Mouse (Mus musculus) limb, embryonic 13.5 days (tissue): ENCODE measurements at regions not wholly inside any gene's neighbourhood (a gene's known extent, or its start where the extent isn't known, plus 50 kb on each side); places are given as distances from the start of the nearest gene placed in this dataset.

Experiments used
- ATAC-seq: fragments of 200-750 bp; cut with Nextera tagmentation; 2 replicates; pipeline ENCODE4 v1.8.0; 2017; ENCODE audit warnings: low read depth, moderate number of reproducible peaks, moderate TSS enrichment; ENCODE audit not compliant: low FRiP score
- H3K27ac ChIP-seq: fragments of 300-500 bp; sonication (generic); 2 replicates; pipeline ENCODE4 v1.5.1; 2015; ENCODE audit warnings: inconsistent platforms, mild to moderate bottlenecking, moderate library complexity
- H3K27me3 ChIP-seq: fragments of 300-500 bp; sonication (generic); 2 replicates; pipeline ENCODE4 v1.6.1; 2015; ENCODE audit warnings: mild to moderate bottlenecking, inconsistent platforms
- H3K36me3 ChIP-seq: fragments of 300-500 bp; sonication (generic); 2 replicates; pipeline ENCODE4 v1.6.1; 2015; ENCODE audit warnings: inconsistent platforms, mild to moderate bottlenecking, moderate library complexity
- H3K4me1 ChIP-seq: fragments of 300-500 bp; sonication (generic); 2 replicates; pipeline ENCODE4 v1.6.1; 2015; ENCODE audit warnings: inconsistent platforms
- H3K4me2 ChIP-seq: fragments of 300-500 bp; sonication (generic); replicated peaks from 2 replicates; pipeline ENCODE4 v1.6.1; 2015; ENCODE audit warnings: inconsistent platforms, mild to moderate bottlenecking, moderate library complexity
- H3K4me3 ChIP-seq: fragments of 300-500 bp; sonication (generic); 2 replicates; pipeline ENCODE4 v1.5.1; 2015; ENCODE audit warnings: moderate library complexity, mild to moderate bottlenecking, inconsistent platforms
- H3K9ac ChIP-seq: fragments of 300-500 bp; sonication (generic); 2 replicates; pipeline ENCODE4 v1.6.1; 2015; ENCODE audit warnings: mild to moderate bottlenecking, inconsistent platforms
- H3K9me3 ChIP-seq: fragments of 300-500 bp; sonication (generic); 2 replicates; pipeline ENCODE4 v1.6.1; 2016; ENCODE audit warnings: inconsistent platforms
- WGBS: fragments of 180-500 bp; shearing (Covaris S2); methylation state at CpG from one replicate; pipeline ENCODE4 v1.1.7; 2015; 5-methylcytosine and 5-hydroxymethylcytosine counted together

DNA sequence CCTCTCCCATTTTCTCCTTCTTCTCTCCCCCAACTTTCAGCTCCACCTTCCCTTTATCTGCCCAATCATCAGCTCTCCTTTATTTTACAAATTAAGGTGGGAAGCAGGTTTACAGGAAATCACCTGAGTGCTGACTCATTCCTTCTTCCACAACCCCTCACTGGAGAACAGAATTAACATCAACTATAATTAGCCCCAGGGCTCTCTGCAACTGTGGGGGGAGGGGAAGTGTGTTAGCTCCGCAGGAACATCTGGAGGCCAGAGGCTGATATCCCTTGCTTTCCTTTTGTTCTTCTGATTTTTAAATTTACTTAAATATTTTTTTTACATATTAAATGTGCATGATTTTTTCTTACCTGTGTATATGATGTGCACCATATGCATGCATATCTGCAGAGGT, 459.4 kb upstream of the 3110018I06Rik start:
- H3K27ac ChIP-seq: no peak overlapping the region
- no peak for ATAC-seq
- H3K4me1 ChIP-seq: peaks cover 18% of the 10 kb centered on the region
- H3K27me3 ChIP-seq: peaks cover 20% of the 10 kb centered on the region
- H3K36me3 ChIP-seq: no peaks in the 10 kb centered on the region
- H3K4me2 ChIP-seq: no peak overlapping the region
- WGBS: 8% methylated on average over 1 of the region's 1 CpGs
- no peak overlapping the region for H3K9ac ChIP-seq
- no peak overlapping the region for H3K4me3 ChIP-seq
- no peaks in the 10 kb centered on the region for H3K9me3 ChIP-seq

DNA sequence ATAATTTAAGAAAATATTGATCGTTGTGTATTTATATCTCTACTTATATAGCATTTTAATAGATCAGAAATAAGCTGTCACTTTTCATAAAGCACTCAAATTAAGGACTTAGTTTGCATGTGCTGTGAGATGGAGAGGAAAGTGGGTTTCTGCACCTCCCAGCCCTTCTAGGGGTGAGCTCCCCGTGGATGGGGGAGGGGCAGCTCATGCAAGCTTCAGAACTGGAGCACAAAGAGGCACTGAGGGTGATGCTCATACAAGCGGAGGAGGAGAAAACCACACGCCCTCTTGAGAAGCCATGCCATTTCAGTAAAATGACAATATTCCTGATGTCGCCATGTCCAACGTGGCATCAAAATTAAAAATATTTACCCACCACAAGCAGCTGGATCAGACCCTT, 452.1 kb upstream of the 3110018I06Rik start:
- Histone ChIP-seq H3K27ac (no peak overlapping the region), H3K36me3 (no peaks in the 10 kb centered on the region), H3K4me3 (no peak overlapping the region), H3K9ac (no peak overlapping the region), H3K4me2 (no peak overlapping the region), H3K4me1 (no peaks in the 10 kb centered on the region), H3K9me3 (no peaks in the 10 kb centered on the region), H3K27me3 (peaks cover 5% of the 10 kb centered on the region; the same call in 1 of the 2 replicates)
- 63% methylated on average over 6 of the region's 6 CpGs for WGBS
- no peak for ATAC-seq

DNA sequence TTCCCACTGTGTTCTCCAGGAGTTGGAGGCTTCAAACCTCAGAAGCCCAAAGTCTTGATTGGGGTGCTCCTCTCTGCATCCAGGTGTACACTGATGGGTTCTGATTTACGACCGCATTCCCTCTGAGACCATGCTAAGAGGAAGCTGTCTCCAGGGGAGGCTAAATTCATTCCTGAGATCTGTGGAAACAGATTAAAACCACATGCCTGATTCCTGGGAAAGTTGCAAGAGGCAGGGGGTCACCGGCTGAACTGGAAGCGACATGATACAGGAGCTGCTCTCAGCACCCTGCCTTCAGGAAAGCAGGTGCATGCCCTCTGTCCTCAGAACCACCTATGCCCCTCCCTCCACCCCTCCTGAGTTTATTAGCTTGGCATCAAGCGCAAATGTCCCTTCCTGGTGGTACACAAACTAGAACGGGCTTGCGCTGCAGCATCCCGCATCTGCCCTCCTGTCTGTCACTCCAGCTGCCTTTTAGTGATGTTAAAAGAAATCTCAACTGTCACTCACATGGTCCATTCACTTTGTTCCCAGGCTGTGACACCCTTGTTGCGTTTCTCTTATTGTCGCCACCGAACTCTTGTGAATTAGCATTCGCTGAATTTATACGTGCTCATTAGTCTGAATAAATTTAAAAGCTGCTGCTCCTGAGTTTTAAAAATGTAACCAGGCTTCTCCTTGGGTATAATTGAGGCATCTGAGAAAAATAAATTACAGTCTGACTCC, 446.3 kb upstream of the 3110018I06Rik start:
- WGBS: 28% methylated on average over 13 of the region's 13 CpGs
- Histone ChIP-seq H3K36me3 (no peaks in the 10 kb centered on the region), H3K4me2 (no peak overlapping the region), H3K27me3 (peaks cover 2% of the 10 kb centered on the region; the same call in 1 of the 2 replicates), H3K9me3 (no peaks in the 10 kb centered on the region), H3K4me3 (no peak overlapping the region), H3K9ac (no peak overlapping the region), H3K27ac (no peak overlapping the region), H3K4me1 (peaks cover 13% of the 10 kb centered on the region)
- ATAC-seq: no peak

DNA sequence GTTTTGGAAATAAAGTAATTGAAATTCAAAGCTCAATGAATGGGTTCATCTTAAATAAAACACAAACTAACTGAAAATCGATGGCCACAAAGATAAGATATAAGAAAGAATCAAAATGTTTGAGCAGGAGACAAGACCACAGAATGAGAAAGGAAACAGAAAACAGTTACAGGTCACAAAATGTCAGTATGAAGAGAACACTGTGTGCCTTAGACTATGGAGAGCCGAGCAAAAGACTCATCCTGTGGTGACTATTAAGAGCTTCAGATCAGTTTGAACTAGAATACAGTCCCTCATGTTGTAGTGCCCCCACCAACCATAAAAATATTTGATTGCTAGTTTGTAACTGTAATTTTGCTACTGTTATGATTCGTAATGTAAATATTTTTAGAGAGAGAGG, 441.9 kb upstream of the 3110018I06Rik start:
- peaks cover 3% of the 10 kb centered on the region; the same call in 1 of the 2 replicates for H3K27me3 ChIP-seq
- no peak overlapping the region for H3K9ac ChIP-seq
- WGBS: 86% methylated on average over 3 of the region's 3 CpGs
- no peaks in the 10 kb centered on the region for H3K36me3 ChIP-seq
- H3K4me1 ChIP-seq: peaks cover 12% of the 10 kb centered on the region
- ATAC-seq: no peak
- H3K27ac ChIP-seq: no peak overlapping the region
- H3K9me3 ChIP-seq: no peaks in the 10 kb centered on the region
- no peak overlapping the region for H3K4me2 ChIP-seq
- no peak overlapping the region for H3K4me3 ChIP-seq

GRCm38 (mm10) chr12:107047059-107047531, 441.3 kb upstream of the 3110018I06Rik start:
- Histone ChIP-seq H3K4me1 (peaks cover 6% of the 10 kb centered on the region), H3K9me3 (no peaks in the 10 kb centered on the region), H3K36me3 (no peaks in the 10 kb centered on the region), H3K4me3 (no peak overlapping the region), H3K4me2 (no peak overlapping the region), H3K27me3 (peaks cover 7% of the 10 kb centered on the region), H3K27ac (no peak overlapping the region), H3K9ac (no peak overlapping the region)
- ATAC-seq: no peak
- 75% methylated on average over 13 of the region's 13 CpGs for WGBS

- WGBS: 76% methylated on average over 7 of the region's 7 CpGs
- H3K36me3 ChIP-seq: no peaks in the 10 kb centered on the region
- H3K9ac ChIP-seq: no peak overlapping the region
- no peaks in the 10 kb centered on the region for H3K4me1 ChIP-seq
- ATAC-seq: no peak
- no peak overlapping the region for H3K4me3 ChIP-seq
- no peak overlapping the region for H3K4me2 ChIP-seq
- no peaks in the 10 kb centered on the region for H3K9me3 ChIP-seq
- H3K27me3 ChIP-seq: peaks cover 8% of the 10 kb centered on the region
- no peak overlapping the region for H3K27ac ChIP-seq
Observed at GRCm38 (mm10) chr12:107050891-107051635, 437.4 kb upstream of the 3110018I06Rik start.

DNA sequence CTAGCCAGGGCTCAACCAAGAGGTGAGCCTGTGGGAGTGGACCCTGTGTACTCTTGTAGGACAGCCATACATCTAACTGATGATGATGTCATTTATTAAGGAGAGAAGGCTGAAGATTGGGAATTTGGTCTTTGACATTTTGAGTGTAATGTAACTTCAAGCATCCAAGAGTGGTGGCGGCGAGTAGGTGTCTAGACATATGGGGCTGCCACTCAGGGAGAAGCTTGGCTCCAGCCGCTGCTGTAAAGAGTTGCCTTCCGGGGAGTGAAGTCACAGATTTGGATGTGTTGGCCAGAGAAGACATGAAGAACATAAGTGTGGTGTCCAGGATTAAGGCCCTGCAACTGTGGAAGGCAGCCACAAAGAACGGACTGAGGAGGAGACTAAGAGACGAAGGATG, 436.3 kb upstream of the 3110018I06Rik start:
- H3K27ac ChIP-seq: no peak overlapping the region
- no peaks in the 10 kb centered on the region for H3K4me1 ChIP-seq
- no peak overlapping the region for H3K4me2 ChIP-seq
- H3K9me3 ChIP-seq: no peaks in the 10 kb centered on the region
- no peaks in the 10 kb centered on the region for H3K36me3 ChIP-seq
- no peak overlapping the region for H3K9ac ChIP-seq
- no peak overlapping the region for H3K4me3 ChIP-seq
- H3K27me3 ChIP-seq: peaks cover 6% of the 10 kb centered on the region
- ATAC-seq: no peak
- WGBS: 95% methylated on average over 6 of the region's 6 CpGs

DNA sequence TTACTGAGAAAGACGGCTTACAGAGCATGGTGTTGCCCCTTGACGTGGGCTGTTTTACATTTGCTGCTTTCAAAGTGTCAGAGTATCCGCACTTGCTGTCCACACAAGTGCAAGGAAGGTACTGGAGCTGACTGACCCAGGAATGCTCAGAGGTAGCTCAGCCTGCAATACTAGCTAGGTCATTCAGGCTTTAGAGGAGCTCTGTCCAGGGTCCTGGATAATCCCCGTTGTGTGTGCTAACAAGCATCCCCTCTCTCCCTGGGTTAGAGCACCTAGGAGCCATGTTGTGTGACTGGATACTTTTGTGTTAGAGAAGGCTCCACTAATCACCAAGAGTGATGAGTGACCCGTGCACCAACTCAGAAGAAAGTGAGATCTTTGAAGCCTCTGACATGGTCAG, 431.9 kb upstream of the 3110018I06Rik start:
- no peak for ATAC-seq
- Histone ChIP-seq H3K36me3 (no peaks in the 10 kb centered on the region), H3K4me2 (no peak overlapping the region), H3K27ac (no peak overlapping the region), H3K4me1 (no peaks in the 10 kb centered on the region), H3K27me3 (peaks cover 5% of the 10 kb centered on the region; the same call in 1 of the 2 replicates), H3K4me3 (no peak overlapping the region), H3K9ac (no peak overlapping the region), H3K9me3 (no peaks in the 10 kb centered on the region)
- 24% methylated on average over 5 of the region's 5 CpGs for WGBS

DNA sequence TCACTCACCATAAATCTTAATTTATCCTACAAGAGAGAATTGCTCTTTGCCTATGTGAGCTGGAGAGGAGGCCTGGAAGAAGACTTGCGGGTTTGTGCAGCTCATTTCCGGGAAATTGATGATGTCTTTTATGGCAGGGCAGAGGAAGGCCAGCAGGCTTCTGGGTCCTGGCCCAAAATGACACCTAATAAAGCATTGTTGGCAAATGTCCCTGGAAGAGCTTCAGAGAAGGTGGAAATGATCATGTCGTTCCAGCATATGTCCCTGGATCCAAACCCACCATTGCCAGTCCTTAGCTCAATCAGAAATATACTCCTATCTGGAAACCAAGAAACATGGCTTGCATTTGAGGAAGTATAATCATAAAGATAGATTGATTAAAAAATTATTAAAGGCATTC, 427.9 kb upstream of the 3110018I06Rik start:
- Histone ChIP-seq H3K27ac (no peak overlapping the region), H3K4me1 (no peaks in the 10 kb centered on the region), H3K9me3 (0 out of 2 replicates have a peak, but pooled peaks cover 6% of the 10 kb centered on the region), H3K27me3 (no peaks in the 10 kb centered on the region), H3K4me2 (no peak overlapping the region), H3K9ac (no peak overlapping the region), H3K36me3 (no peaks in the 10 kb centered on the region), H3K4me3 (no peak overlapping the region)
- no peak for ATAC-seq
- WGBS: 30% methylated on average over 3 of the region's 3 CpGs

DNA sequence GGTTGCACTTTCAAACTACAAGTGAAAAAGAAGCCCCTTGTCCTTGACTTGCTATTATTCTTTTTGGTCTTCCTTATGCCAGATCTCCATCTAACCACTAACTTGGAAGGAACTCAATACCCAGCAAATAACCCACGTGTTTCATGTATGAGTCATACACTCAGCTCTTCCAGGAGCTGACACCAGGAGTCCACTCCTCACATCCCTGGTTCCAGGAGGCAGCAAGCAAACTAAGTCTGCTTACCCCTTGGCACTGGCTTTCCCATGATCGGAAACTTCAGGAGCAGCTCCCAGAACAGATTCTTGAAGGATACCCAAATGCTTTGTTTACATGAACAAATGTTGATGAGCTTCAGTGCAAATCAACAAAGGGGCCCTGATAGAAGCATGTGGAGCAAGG, 421.1 kb upstream of the 3110018I06Rik start:
- H3K4me1 ChIP-seq: no peaks in the 10 kb centered on the region
- H3K4me2 ChIP-seq: no peak overlapping the region
- H3K9ac ChIP-seq: no peak overlapping the region
- H3K4me3 ChIP-seq: no peak overlapping the region
- H3K27me3 ChIP-seq: no peaks in the 10 kb centered on the region
- H3K36me3 ChIP-seq: no peaks in the 10 kb centered on the region
- 87% methylated on average over 2 of the region's 2 CpGs for WGBS
- ATAC-seq: no peak
- no peak overlapping the region for H3K27ac ChIP-seq
- 0 out of 2 replicates have a peak, but pooled peaks cover 2% of the 10 kb centered on the region for H3K9me3 ChIP-seq

DNA sequence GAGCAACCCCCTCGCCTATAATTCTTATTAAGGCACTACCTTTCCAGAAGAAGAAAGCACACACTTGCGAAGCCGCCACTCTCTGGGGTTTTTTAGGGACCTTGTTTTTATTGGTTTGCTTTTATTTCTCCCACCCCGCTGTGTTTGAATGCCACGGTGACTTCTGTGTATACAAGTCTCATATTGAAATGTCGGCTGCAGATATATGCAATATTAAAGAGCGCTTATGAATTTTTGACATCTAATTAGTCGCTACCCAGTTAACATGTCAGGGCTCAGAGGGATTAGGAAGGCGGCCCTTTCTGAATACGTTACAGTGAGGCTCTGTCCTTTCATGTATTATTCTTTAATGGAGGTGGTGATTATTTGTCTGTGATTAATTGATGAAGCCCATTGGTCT, 405.9 kb upstream of the 3110018I06Rik start:
- no peak overlapping the region for H3K9ac ChIP-seq
- H3K9me3 ChIP-seq: no peaks in the 10 kb centered on the region
- no peak overlapping the region for H3K4me3 ChIP-seq
- no peak overlapping the region for H3K27ac ChIP-seq
- 48% methylated on average over 10 of the region's 10 CpGs for WGBS
- peaks cover 20% of the 10 kb centered on the region for H3K4me1 ChIP-seq
- no peak overlapping the region for H3K4me2 ChIP-seq
- no peak for ATAC-seq
- no peaks in the 10 kb centered on the region for H3K36me3 ChIP-seq
- peaks cover 37% of the 10 kb centered on the region for H3K27me3 ChIP-seq

GRCm38 (mm10) chr12:107085058-107085905, 403.1 kb upstream of the 3110018I06Rik start:
- Histone ChIP-seq H3K4me3 (no peak overlapping the region), H3K27ac (no peak overlapping the region), H3K4me2 (peak overlapping the region; percentile 42), H3K27me3 (peaks cover 27% of the 10 kb centered on the region), H3K36me3 (no peaks in the 10 kb centered on the region), H3K9ac (no peak overlapping the region), H3K4me1 (peaks cover 20% of the 10 kb centered on the region), H3K9me3 (no peaks in the 10 kb centered on the region)
- ATAC-seq: no peak
- WGBS: 21% methylated on average over 14 of the region's 14 CpGs
